Mouse (Mus musculus) yolk sac, embryonic 10.5 days (tissue): Measurements from ENCODE around the gene Pabpc5.

Source experiments
- DNase-seq: peaks from one replicate; pipeline ENCODE4 v3.0.0-alpha.2; 2017; ENCODE audit warnings: low spot score

The Pabpc5 gene

GRCm38 (mm10) chrX:119927081-119927571 lies at the start of gene Pabpc5:
Pabpc5 (plus strand) TSS chrX:119927196.
- DNase-seq: peak; percentile 50

DNA sequence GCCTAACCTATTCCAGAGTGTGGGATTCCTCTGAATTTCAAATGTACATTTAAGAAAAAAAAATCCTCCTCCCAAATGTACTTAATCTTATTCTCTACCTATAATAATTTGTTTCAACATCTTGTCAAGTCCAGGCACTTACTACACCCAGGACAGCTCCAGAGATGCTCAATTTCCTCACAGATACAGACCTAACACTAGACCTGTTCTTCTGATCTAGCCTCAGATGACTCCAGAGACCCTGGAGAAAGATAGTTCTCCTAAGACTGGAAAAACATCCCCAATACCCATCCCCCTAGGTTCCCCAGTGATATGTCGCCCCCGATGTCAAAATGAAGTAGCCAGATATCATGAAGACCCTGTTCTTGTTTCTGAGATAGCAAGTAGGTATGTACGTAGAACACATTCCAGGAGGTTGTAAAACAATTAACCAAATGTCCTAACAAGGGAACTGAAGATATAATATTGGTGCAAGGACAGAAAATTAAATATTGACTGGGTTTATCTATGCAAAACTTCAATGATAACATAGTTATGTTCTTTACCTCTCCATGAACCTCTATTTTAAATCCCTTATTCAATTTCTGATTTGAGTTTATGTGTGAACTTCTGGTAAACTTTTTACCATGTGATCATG lies 39.9 kb upstream of the Pabpc5 start:
- no peak for DNase-seq

- DNase-seq: no peak
Measured at GRCm38 (mm10) chrX:119888326-119888920, 38.6 kb upstream of the Pabpc5 start.

DNA sequence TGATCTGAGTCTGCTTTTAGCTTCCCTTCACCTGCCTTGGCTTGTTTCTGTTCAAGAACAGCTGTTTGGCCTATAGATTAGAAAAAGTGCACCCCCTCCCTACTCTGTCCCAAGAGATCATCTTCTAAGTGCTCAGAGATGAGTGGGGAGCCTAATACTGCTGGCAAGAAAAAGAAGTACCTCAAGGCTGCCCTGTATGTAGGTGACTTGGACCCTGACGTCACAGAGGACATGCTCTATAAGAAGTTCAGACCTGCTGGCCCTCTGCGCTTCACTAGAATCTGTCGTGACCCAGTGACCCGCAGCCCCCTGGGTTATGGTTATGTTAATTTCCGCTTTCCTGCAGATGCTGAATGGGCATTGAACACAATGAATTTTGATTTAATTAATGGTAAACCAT lies 856 bp downstream of the Pabpc5 start:
- no peak for DNase-seq
